Mouse (Mus musculus) kidney, postnatal 0 days (tissue): Measurements from ENCODE around the gene Myof. TPM values are rescaled to one million over a fixed set of nuclear protein-coding genes. Genes with fewer than 3 reads are reported as not detected.

Source experiments
- ATAC-seq: fragments of 200-750 bp; cut with Nextera tagmentation; replicated peaks from 2 replicates; pipeline ENCODE4 v1.8.0; 2017; ENCODE audit warnings: low read depth, moderate number of reproducible peaks, moderate TSS enrichment, moderate library complexity; ENCODE audit not compliant: low FRiP score
- DNase-seq: peaks from one replicate; pipeline ENCODE4 v3.0.0-alpha.2; 2016; ENCODE audit warnings: low spot score
- H3K27ac ChIP-seq: fragments of 300-500 bp; sonication (generic); 2 replicates; pipeline ENCODE4 v1.5.1; 2014; ENCODE audit warnings: mild to moderate bottlenecking
- H3K27me3 ChIP-seq: fragments of 300-500 bp; sonication (generic); 2 replicates; pipeline ENCODE4 v1.6.1; 2014; ENCODE audit warnings: low read length, mixed read lengths; ENCODE audit not compliant: insufficient read depth
- H3K36me3 ChIP-seq: fragments of 300-500 bp; sonication (generic); 2 replicates; pipeline ENCODE4 v1.6.1; 2014; ENCODE audit warnings: low read length, mixed read lengths; ENCODE audit not compliant: insufficient read depth
- H3K4me1 ChIP-seq: fragments of 300-500 bp; sonication (generic); replicated peaks from 2 replicates; pipeline ENCODE4 v1.6.1; 2014; ENCODE audit warnings: antibody characterized with exemption, low read length, mixed read lengths; ENCODE audit not compliant: insufficient read depth
- H3K4me2 ChIP-seq: fragments of 300-500 bp; sonication (generic); 2 replicates; pipeline ENCODE4 v1.6.1; 2014; ENCODE audit warnings: mild to moderate bottlenecking, low read length, moderate library complexity, mixed read lengths
- H3K4me3 ChIP-seq: fragments of 300-500 bp; sonication (generic); replicated peaks from 2 replicates; pipeline ENCODE4 v1.5.1; 2014; ENCODE audit warnings: low read depth, low read length
- H3K9ac ChIP-seq: fragments of 300-500 bp; sonication (generic); 2 replicates; pipeline ENCODE4 v1.6.1; 2014; ENCODE audit warnings: low read depth, low read length
- H3K9me3 ChIP-seq: fragments of 300-500 bp; sonication (generic); replicated peaks from 2 replicates; pipeline ENCODE4 v1.6.1; 2016; ENCODE audit warnings: low read length, inconsistent platforms, mixed read lengths
- CTCF ChIP-seq: IDR thresholded peaks from 2 replicates; pipeline ENCODE4 v1.5.1; 2016; ENCODE audit warnings: antibody characterized with exemption, low read depth, mild to moderate bottlenecking, moderate library complexity
- WGBS: fragments of 180-500 bp; shearing (Covaris S2); extraction: QIAGEN DNeasy Blood & Tissue Kit; methylation state at CpG from one replicate; pipeline ENCODE4 v1.1.7; 2014; 5-methylcytosine and 5-hydroxymethylcytosine counted together
- polyA plus RNA-seq: library from polyadenylated mRNA; unstranded; fragments of >200 nt; fragmentation: Nextera tagmentation; extraction: Ambion mirVana; gene quantifications from 2 replicates; pipeline ENCODE4 v1.2.1, GENCODE M21; 2015

Gene Myof
- polyA plus RNA-seq, 1 experiment from 2014 or later: 28.0 TPM

DNA sequence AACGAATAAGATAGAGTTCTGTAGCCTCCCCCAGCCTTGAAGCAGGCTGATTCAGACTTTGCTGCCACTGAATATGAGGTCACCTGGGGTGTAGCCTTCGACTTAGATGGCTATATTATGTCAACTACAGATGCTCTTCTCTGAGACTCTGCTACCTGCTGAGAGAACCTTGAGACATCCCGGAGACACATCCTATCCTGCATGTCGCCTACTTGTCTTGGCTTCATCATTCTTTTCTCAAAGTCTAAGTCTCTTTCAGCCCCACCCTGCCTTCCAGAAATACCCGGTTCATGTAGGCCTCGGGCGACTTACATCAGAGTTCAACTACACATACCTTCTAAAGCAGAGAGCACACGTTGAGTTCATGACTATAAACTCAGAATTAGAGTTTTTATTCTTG, 13.6 kb upstream of the Myof start:
- peaks cover 18% of the 10 kb centered on the region; the same call in 1 of the 2 replicates for H3K36me3 ChIP-seq
- TF ChIP-seq CTCF: no peak
- no peak overlapping the region for H3K4me3 ChIP-seq
- no peak overlapping the region for H3K4me2 ChIP-seq
- no peaks in the 10 kb centered on the region for H3K9me3 ChIP-seq
- DNase-seq (no peak), ATAC-seq (no peak)
- H3K27me3 ChIP-seq: no peaks in the 10 kb centered on the region
- H3K4me1 ChIP-seq: 0 out of 2 replicates have a peak, but pooled peaks cover 5% of the 10 kb centered on the region
- no peak overlapping the region for H3K27ac ChIP-seq
- H3K9ac ChIP-seq: no peak overlapping the region
- 89% methylated on average over 8 of the region's 8 CpGs for WGBS

DNA sequence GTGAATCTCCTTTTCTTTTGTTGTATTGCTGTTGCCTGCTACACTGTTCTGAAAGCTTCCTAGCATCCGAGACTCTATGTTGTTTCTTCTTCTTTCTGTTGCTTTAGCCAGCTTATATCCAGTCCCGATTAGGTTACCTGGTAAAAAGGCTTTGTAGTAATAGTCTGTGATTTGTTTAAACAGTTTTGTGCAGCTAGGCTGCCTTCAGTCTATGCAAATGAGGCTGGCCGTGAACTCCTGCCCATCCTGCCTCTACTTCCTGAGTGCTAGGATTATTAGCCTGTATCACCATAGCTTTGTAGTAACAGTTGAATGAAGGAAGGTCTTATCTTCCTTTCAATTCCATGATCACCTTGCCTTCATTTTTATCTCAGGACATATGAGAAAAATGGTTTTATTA, 12.9 kb upstream of the Myof start:
- Histone ChIP-seq H3K4me3 (no peak overlapping the region), H3K27ac (no peak overlapping the region), H3K36me3 (peaks cover 17% of the 10 kb centered on the region; the same call in 1 of the 2 replicates), H3K4me2 (peak overlapping the region; percentile 80), H3K9ac (no peak overlapping the region), H3K9me3 (no peaks in the 10 kb centered on the region), H3K4me1 (0 out of 2 replicates have a peak, but pooled peaks cover 5% of the 10 kb centered on the region), H3K27me3 (no peaks in the 10 kb centered on the region)
- WGBS: 43% methylated on average over 3 of the region's 3 CpGs
- no peak for TF ChIP-seq CTCF
- ATAC-seq (no peak), DNase-seq (no peak)

DNA sequence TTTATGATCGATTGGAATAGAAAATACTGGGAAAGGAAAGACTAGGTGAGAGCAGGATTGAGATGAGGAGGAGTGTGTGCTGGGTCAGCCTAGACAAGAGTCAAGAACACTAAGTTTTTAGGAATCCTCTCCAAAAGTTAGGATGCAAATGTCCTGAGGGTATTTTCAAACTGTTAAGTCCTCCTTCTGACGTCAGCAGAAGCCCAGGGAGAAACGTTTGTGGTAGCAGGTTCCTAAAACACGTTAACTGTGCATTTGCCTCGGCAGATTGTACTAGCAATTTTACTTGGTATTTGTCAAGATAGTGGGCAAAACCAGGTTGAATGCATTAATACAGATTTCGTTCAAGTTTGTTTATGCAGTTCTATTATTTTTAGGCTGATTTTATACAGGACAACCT, 12.4 kb upstream of the Myof start:
- Histone ChIP-seq H3K27me3 (no peaks in the 10 kb centered on the region), H3K36me3 (0 out of 2 replicates have a peak, but pooled peaks cover 14% of the 10 kb centered on the region), H3K9ac (no peak overlapping the region), H3K27ac (no peak overlapping the region), H3K4me1 (0 out of 2 replicates have a peak, but pooled peaks cover 5% of the 10 kb centered on the region), H3K4me2 (peak overlapping the region; percentile 80), H3K9me3 (no peaks in the 10 kb centered on the region), H3K4me3 (peak overlapping the region; percentile 66)
- DNase-seq: no peak
- 13% methylated on average over 6 of the region's 6 CpGs for WGBS
- no peak for ATAC-seq
- no peak for TF ChIP-seq CTCF

DNA sequence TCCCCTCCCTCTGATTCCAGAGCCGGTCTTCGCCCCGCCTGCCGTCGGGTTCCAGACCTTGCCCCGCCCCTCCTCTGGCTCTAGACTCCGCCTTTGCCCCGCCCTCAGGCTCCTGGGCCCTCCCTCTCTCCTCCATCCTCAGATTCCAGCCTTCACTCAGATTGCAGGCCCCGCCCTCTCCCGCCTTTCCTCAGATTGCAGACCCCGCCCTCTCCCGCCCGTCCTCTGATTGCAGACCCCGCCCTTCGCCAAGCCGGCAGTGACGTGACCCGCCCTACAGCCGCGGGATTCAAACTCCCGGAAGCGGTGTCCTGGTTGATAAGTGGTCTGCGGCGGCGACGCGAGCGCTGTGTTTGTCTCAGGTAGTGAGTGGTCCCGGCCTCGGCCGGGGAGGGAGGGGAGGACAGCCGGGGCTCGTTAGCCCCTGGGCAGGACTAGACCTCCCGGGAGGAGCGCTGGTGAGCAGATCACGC, 11.4 kb upstream of the Myof start, which contains the start of gene Cep55:
Gene Cep55 (plus strand): TSS at position 292 of the 473 bp plus-strand sequence.
- peak; percentile 100 for DNase-seq
- 0 out of 2 replicates have a peak, but pooled peaks cover 10% of the 10 kb centered on the region for H3K36me3 ChIP-seq

DNA sequence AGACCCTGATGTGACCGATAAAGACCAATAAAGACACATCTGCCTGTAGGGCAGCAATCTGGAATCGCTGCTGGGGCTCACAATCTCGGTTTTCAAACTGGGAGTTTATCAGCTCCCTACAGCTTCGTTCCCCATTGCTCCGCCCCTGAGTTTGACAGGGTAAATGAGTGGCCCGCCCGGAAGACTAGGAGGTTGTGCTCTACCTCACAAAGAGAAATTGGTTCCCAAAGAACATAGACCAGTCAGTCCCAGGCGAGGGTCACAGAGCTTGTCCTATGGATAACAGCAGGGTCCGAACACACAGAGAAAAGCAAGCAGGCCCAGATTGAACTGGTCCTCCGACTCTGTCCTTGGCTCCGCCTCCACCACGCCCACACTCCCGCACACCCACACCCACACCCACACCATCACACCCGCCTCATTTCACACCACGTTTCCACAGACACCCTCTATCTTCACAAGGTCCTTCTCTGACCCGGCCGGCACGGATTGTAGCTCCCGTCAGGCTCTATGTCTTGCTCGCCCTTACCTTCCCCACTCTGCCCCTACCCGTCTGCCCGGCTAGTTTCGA, 10.9 kb upstream of the Myof start:
- DNase-seq: peak; percentile 87
- no peaks in the 10 kb centered on the region for H3K9me3 ChIP-seq
- peak overlapping the region; percentile 66 for H3K4me3 ChIP-seq
- H3K4me2 ChIP-seq: peak overlapping the region; percentile 80
- H3K27ac ChIP-seq: peak overlapping the region; percentile 70
- peak overlapping the region; percentile 50 for H3K9ac ChIP-seq
- 0 out of 2 replicates have a peak, but pooled peaks cover 9% of the 10 kb centered on the region for H3K36me3 ChIP-seq
- no peaks in the 10 kb centered on the region for H3K27me3 ChIP-seq
- WGBS: under 1% methylated on average over 23 of the region's 23 CpGs
- H3K4me1 ChIP-seq: 0 out of 2 replicates have a peak, but pooled peaks cover 5% of the 10 kb centered on the region
- TF ChIP-seq CTCF: no peak
- peak; percentile 92 for ATAC-seq

More for the DNA sequence above, 11.4 kb upstream of the Myof start, which contains the start of gene Cep55:
- under 1% methylated on average over 36 of the region's 36 CpGs for WGBS
- peak within 1 kb of the TSS; percentile 80 for H3K4me2 ChIP-seq
- peak; percentile 96 for ATAC-seq
- 0 out of 2 replicates have a peak, but pooled peaks have one; percentile 10 for TF ChIP-seq CTCF
- no peaks in the 10 kb centered on the region for H3K27me3 ChIP-seq
- peak within 1 kb of the TSS; percentile 70 for H3K27ac ChIP-seq
- 0 out of 2 replicates have a peak, but pooled peaks cover 5% of the 10 kb centered on the region for H3K4me1 ChIP-seq
- no peaks in the 10 kb centered on the region for H3K9me3 ChIP-seq
- peak within 1 kb of the TSS; percentile 66 for H3K4me3 ChIP-seq
- H3K9ac ChIP-seq: peak within 1 kb of the TSS; percentile 50

GRCm38 (mm10) chr19:38053227-38054041, 10.1 kb upstream of the Myof start:
- no peak overlapping the region for H3K27ac ChIP-seq
- no peaks in the 10 kb centered on the region for H3K27me3 ChIP-seq
- peak overlapping the region; percentile 66 for H3K4me3 ChIP-seq
- no peak for ATAC-seq
- 0 out of 2 replicates have a peak, but pooled peaks cover 5% of the 10 kb centered on the region for H3K36me3 ChIP-seq
- DNase-seq: peak; percentile 93
- H3K9ac ChIP-seq: peak overlapping the region; percentile 50; the same call in 1 of the 2 replicates
- H3K4me1 ChIP-seq: 0 out of 2 replicates have a peak, but pooled peaks cover 5% of the 10 kb centered on the region
- WGBS: 24% methylated on average over 8 of the region's 8 CpGs
- peak; percentile 86 for TF ChIP-seq CTCF
- H3K4me2 ChIP-seq: peak overlapping the region; percentile 80
- H3K9me3 ChIP-seq: no peaks in the 10 kb centered on the region
